In genomic region chr9:115477556-115478220, GRCm38 (mm10) we compare ENCODE assay signal across 20 mouse cellular contexts.
DNase-seq lines count a peak whose midpoint lies in the region; TF ChIP-seq lines count a peak whose summit lies in the region.
"Had no signal": no experiment of that assay in that cellular context is flagged by ENCODE, and none has a peak within 500 bp of the region (broad histone marks: within the 10 kb centered on the region; RNA-seq: fewer than 3 reads in every experiment).

No protein-coding gene starts in this region.

- no peak overlapping the region for H3K27ac ChIP-seq in thymus, adult 2 months (ENCODE audit: control insufficient read depth, insufficient read depth, low read length)
- no peak overlapping the region for H3K27ac ChIP-seq in limb, embryonic 10.5 days
- H3K27ac ChIP-seq: embryonic facial prominence, embryonic 12.5 days; forebrain, embryonic 12.5 days; heart, embryonic 13.5 days; hindbrain, embryonic 13.5 days; hindbrain, postnatal 0 days had no signal

- TF ChIP-seq CTCF in thymus, adult 2 months (IDR thresholded peaks at IDR 0.05; ENCODE audit: borderline replicate concordance, control insufficient read depth, extremely low read depth, insufficient read depth, low read length, poor library complexity) = no peak

- TF ChIP-seq POLR2A in thymus, adult 2 months (IDR thresholded peaks at IDR 0.05; ENCODE audit: control insufficient read depth, extremely low read depth, insufficient read depth, low read length, poor library complexity) = no peak

- WGBS in thymus, adult 2 months = 98% methylated on average over 6 of the region's 6 CpGs
- WGBS in limb, embryonic 10.5 days = 82% methylated on average over 6 of the region's 6 CpGs

- H3K4me3 ChIP-seq in thymus, adult 2 months (ENCODE audit: control insufficient read depth, insufficient read depth, low read length) = no peak overlapping the region
- H3K4me3 ChIP-seq in limb, embryonic 10.5 days = no peak overlapping the region
- H3K4me3 ChIP-seq: embryonic facial prominence, embryonic 12.5 days; forebrain, embryonic 12.5 days; heart, embryonic 13.5 days; hindbrain, embryonic 13.5 days had no signal

- no peaks in the 10 kb centered on the region for H3K9me3 ChIP-seq in limb, embryonic 10.5 days (replicated peaks)
- H3K9me3 ChIP-seq: embryonic facial prominence, embryonic 12.5 days; forebrain, embryonic 12.5 days; heart, embryonic 13.5 days; hindbrain, embryonic 13.5 days had no signal

- H3K27me3 ChIP-seq in thymus, adult 2 months (ENCODE audit: control insufficient read depth, insufficient read depth, low read length) = no peaks in the 10 kb centered on the region
- no peaks in the 10 kb centered on the region for H3K27me3 ChIP-seq in limb, embryonic 10.5 days (ENCODE audit: low read depth, poor library complexity, severe bottlenecking)
- H3K27me3 ChIP-seq: embryonic facial prominence, embryonic 12.5 days; forebrain, embryonic 12.5 days; heart, embryonic 13.5 days; hindbrain, embryonic 13.5 days had no signal

- peaks cover 21% of the 10 kb centered on the region for H3K4me1 ChIP-seq in thymus, adult 2 months (replicated peaks; ENCODE audit: control insufficient read depth, insufficient read depth, low read length)
- peaks cover 12% of the 10 kb centered on the region for H3K4me1 ChIP-seq in limb, embryonic 10.5 days

- no peaks in the 10 kb centered on the region for H3K36me3 ChIP-seq in thymus, adult 2 months (ENCODE audit: control insufficient read depth, insufficient read depth, low read length)
- no peaks in the 10 kb centered on the region for H3K36me3 ChIP-seq in limb, embryonic 10.5 days
- H3K36me3 ChIP-seq: embryonic facial prominence, embryonic 12.5 days; forebrain, embryonic 12.5 days; G1E; heart, embryonic 13.5 days; hindbrain, embryonic 13.5 days had no signal

- DNase-seq in adrenal gland, adult (ENCODE audit: inconsistent age in 2 of 2, low spot score in 1 of 2) = peak; percentile 51 to 86
- no peak for DNase-seq in adrenal gland, postnatal 4 days (ENCODE audit: low spot score in 2 of 2)
- peak; percentile 1 for DNase-seq in thymus, postnatal 14 days
- DNase-seq in thymus, adult 2 months = no peak
- DNase-seq in fat pad, adult 2 months (ENCODE audit: extremely low read depth, low read depth, low spot score) = peak; percentile 16
- no peak for DNase-seq in MN1 (ENCODE audit: low spot score)
- no peak for DNase-seq in limb, embryonic 10.5 days (ENCODE audit: low spot score)
- DNase-seq: B cell, adult 2 months; cerebellum, adult 11-12 months; cerebellum, adult 9-10 months; cerebellum, postnatal 25 days; gastrocnemius, postnatal 14 days; heart, postnatal 4 days; kidney, adult 11 months had no signal

Comparison
In these comparisons a context has a peak if more than half of its experiments do, and no peak if none do; other contexts are left out.
1. DNase-seq: peak in adrenal gland, adult (2 of 2), thymus, postnatal 14 days (single experiment) and fat pad, adult 2 months (single experiment); none in adrenal gland, postnatal 4 days (0 of 2), thymus, adult 2 months (single experiment), MN1 (single experiment) and limb, embryonic 10.5 days (single experiment).